Mouse (Mus musculus): ENCODE results near the gene Slc25a31. TPM values are rescaled to one million over a fixed set of nuclear protein-coding genes. Genes with fewer than 3 reads are reported as not detected.
A peak's percentile ranks its signal among the peaks of the same experiment; 100 is the strongest.

Gene Slc25a31
- 0.06 and 0.12 TPM in 2 replicates for polyA plus RNA-seq (2015; fragmentation: Nextera tagmentation; extraction: Ambion mirVana)

DNA sequence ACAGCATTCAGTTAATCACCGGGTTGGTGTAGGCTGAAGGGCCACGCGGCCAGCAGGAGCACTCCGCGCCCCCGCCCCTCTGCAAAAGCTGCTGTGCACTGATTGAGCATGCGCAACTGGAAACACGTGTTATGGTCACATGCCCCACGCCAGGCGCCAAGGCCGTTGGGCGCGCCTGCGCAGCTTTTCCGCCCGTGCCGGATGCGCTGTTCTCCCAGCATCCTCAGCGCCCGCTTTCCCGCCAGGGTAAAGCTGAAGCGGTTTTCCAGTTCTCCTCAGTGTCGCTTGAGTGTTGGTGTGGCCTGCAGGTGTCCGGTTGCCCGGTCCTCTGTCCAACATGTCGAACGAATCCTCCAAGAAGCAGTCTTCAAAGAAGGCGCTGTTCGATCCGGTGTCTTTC lies at the start of gene Slc25a31:
Slc25a31 (plus strand) TSS at position 201 of the 400 bp plus-strand sequence.
- Histone ChIP-seq H3K4me3 (replicated peaks) (no peak within 1 kb of the TSS), H3K9me3 (replicated peaks) (no peaks in the 10 kb centered on the region), H3K36me3 (no peaks in the 10 kb centered on the region), H3K27ac (no peak within 1 kb of the TSS), H3K27me3 (no peaks in the 10 kb centered on the region), H3K4me2 (no peak within 1 kb of the TSS), H3K4me1 (replicated peaks) (no peaks in the 10 kb centered on the region), H3K9ac (no peak within 1 kb of the TSS)
- DNase-seq (no peak), ATAC-seq (ENCODE audit: low read depth) (no peak)
- WGBS (ENCODE audit: insufficient replicate concordance): 86% methylated on average over 30 of the region's 30 CpGs

DNA sequence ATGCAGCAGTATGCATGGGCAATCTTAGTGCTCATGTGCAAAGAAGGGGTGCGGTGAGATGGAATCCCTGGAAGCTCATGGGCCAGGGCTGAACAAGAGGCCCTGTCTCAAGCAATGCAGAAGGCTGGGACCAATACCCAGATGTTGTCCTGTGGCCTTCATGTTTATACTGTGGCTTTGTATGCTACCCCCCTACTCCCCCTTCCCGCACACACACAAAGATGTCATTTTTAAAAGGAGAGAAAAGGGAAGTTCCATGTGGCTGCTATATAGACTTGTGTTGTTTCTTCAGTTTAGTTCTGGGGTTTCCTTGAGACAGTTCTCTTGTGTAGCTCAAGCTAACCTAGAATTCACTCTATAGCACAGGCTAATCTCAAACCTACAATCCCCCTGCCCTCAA lies 48.4 kb upstream of the Slc25a31 start:
- Histone ChIP-seq H3K27me3 (no peaks in the 10 kb centered on the region), H3K4me3 (replicated peaks) (no peak overlapping the region), H3K27ac (no peak overlapping the region), H3K4me1 (replicated peaks) (no peaks in the 10 kb centered on the region), H3K9me3 (replicated peaks) (no peaks in the 10 kb centered on the region), H3K36me3 (no peaks in the 10 kb centered on the region), H3K9ac (no peak overlapping the region), H3K4me2 (no peak overlapping the region)
- 65% methylated on average over 2 of the region's 2 CpGs for WGBS (ENCODE audit: insufficient replicate concordance)
- ATAC-seq (ENCODE audit: low read depth) (no peak), DNase-seq (no peak)

GRCm38 (mm10) chr3:40666109-40666508 lies 42.5 kb upstream of the Slc25a31 start:
- ATAC-seq (ENCODE audit: low read depth) (no peak), DNase-seq (no peak)
- 77% methylated on average over 4 of the region's 4 CpGs for WGBS (ENCODE audit: insufficient replicate concordance)

GRCm38 (mm10) chr3:40666861-40667719 lies 41.6 kb upstream of the Slc25a31 start:
- 75% methylated on average over 8 of the region's 8 CpGs for WGBS (ENCODE audit: insufficient replicate concordance)
- Histone ChIP-seq H3K9ac (no peak overlapping the region), H3K27me3 (no peaks in the 10 kb centered on the region), H3K36me3 (no peaks in the 10 kb centered on the region), H3K4me1 (replicated peaks) (peaks cover 5% of the 10 kb centered on the region), H3K9me3 (replicated peaks) (no peaks in the 10 kb centered on the region), H3K4me3 (replicated peaks) (no peak overlapping the region), H3K4me2 (no peak overlapping the region), H3K27ac (no peak overlapping the region)
- no peak for ATAC-seq (ENCODE audit: low read depth)
- no peak for DNase-seq

More at GRCm38 (mm10) chr3:40666109-40666508, 42.5 kb upstream of the Slc25a31 start:
- no peaks in the 10 kb centered on the region for H3K27me3 ChIP-seq
- no peak overlapping the region for H3K4me3 ChIP-seq (replicated peaks)
- H3K9me3 ChIP-seq (replicated peaks): no peaks in the 10 kb centered on the region
- H3K27ac ChIP-seq: no peak overlapping the region
- no peak overlapping the region for H3K4me2 ChIP-seq
- peaks cover 5% of the 10 kb centered on the region for H3K4me1 ChIP-seq (replicated peaks)
- no peak overlapping the region for H3K9ac ChIP-seq
- H3K36me3 ChIP-seq: no peaks in the 10 kb centered on the region

- H3K4me2 ChIP-seq: no peak overlapping the region
- no peaks in the 10 kb centered on the region for H3K9me3 ChIP-seq (replicated peaks)
- ATAC-seq (ENCODE audit: low read depth): peak; percentile 45; the same call in 1 of the 2 replicates
- H3K4me3 ChIP-seq (replicated peaks): no peak overlapping the region
- H3K27me3 ChIP-seq: no peaks in the 10 kb centered on the region
- H3K36me3 ChIP-seq: no peaks in the 10 kb centered on the region
- peaks cover 5% of the 10 kb centered on the region for H3K4me1 ChIP-seq (replicated peaks)
- no peak overlapping the region for H3K27ac ChIP-seq
- peak; percentile 16 for DNase-seq
- H3K9ac ChIP-seq: no peak overlapping the region
- 11% methylated on average over 6 of the region's 6 CpGs for WGBS (ENCODE audit: insufficient replicate concordance)
Observed at GRCm38 (mm10) chr3:40668889-40669288, 39.8 kb upstream of the Slc25a31 start.

DNA sequence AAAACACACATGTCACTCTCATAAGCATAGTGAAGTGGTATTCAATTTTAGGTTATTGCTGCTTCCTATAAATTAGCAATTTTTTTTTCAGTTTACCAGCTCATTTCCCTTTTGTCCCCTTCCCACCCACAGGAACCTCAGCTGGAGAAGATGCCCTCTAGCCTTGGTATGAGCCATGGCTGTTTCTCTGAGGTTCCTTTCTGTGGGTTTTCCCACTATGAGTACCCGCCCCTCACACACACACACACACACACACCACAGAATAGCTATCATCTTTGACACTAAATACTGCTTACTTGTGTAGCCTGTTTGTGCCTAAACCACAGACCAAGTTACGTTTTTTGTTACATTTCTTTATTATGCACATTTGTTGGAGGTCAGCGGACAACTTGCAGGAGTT lies 39.3 kb upstream of the Slc25a31 start:
- Histone ChIP-seq H3K4me1 (replicated peaks) (peaks cover 5% of the 10 kb centered on the region), H3K4me2 (no peak overlapping the region), H3K9me3 (replicated peaks) (no peaks in the 10 kb centered on the region), H3K36me3 (no peaks in the 10 kb centered on the region), H3K27me3 (no peaks in the 10 kb centered on the region), H3K27ac (no peak overlapping the region), H3K9ac (no peak overlapping the region), H3K4me3 (replicated peaks) (no peak overlapping the region)
- DNase-seq (no peak), ATAC-seq (ENCODE audit: low read depth) (no peak)
- 63% methylated on average over 3 of the region's 3 CpGs for WGBS (ENCODE audit: insufficient replicate concordance)

GRCm38 (mm10) chr3:40673515-40673914 lies 35.1 kb upstream of the Slc25a31 start:
- no peaks in the 10 kb centered on the region for H3K27me3 ChIP-seq
- WGBS (ENCODE audit: insufficient replicate concordance): 60% methylated on average over 1 of the region's 1 CpGs
- no peak for DNase-seq
- H3K27ac ChIP-seq: no peak overlapping the region
- H3K4me3 ChIP-seq (replicated peaks): no peak overlapping the region
- H3K4me1 ChIP-seq (replicated peaks): peaks cover 5% of the 10 kb centered on the region; the same call in 1 of the 2 replicates
- ATAC-seq (ENCODE audit: low read depth): no peak
- no peaks in the 10 kb centered on the region for H3K36me3 ChIP-seq
- H3K4me2 ChIP-seq: no peak overlapping the region
- H3K9me3 ChIP-seq (replicated peaks): no peaks in the 10 kb centered on the region
- H3K9ac ChIP-seq: no peak overlapping the region

GRCm38 (mm10) chr3:40674873-40675405 lies 33.7 kb upstream of the Slc25a31 start:
- no peak for ATAC-seq (ENCODE audit: low read depth)
- H3K4me2 ChIP-seq: no peak overlapping the region
- no peak overlapping the region for H3K27ac ChIP-seq
- H3K27me3 ChIP-seq: no peaks in the 10 kb centered on the region
- 59% methylated on average over 8 of the region's 8 CpGs for WGBS (ENCODE audit: insufficient replicate concordance)
- H3K36me3 ChIP-seq: no peaks in the 10 kb centered on the region
- no peaks in the 10 kb centered on the region for H3K4me1 ChIP-seq (replicated peaks)
- DNase-seq: no peak
- no peaks in the 10 kb centered on the region for H3K9me3 ChIP-seq (replicated peaks)
- no peak overlapping the region for H3K4me3 ChIP-seq (replicated peaks)
- no peak overlapping the region for H3K9ac ChIP-seq

DNA sequence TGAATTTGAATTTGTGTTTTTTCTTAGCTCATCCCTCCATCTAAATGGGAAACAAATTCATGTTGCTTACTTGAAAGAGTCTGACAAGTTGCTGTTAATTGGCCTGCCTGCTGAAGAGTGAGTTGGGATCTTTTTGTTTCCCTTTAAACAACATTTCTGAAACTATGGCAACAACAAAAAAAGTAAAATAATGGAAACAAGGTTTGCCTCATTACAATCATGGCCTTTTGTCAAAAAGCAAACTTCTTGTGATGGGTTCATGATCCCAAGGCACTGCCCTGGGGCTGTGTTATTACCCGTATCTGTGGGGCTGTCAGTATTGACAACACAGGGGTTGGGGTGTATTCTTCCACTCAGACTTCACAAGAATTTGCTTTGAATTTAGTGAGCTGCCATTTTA lies 29.8 kb upstream of the Slc25a31 start:
- no peak overlapping the region for H3K27ac ChIP-seq
- 69% methylated on average over 1 of the region's 1 CpGs for WGBS (ENCODE audit: insufficient replicate concordance)
- no peak overlapping the region for H3K4me2 ChIP-seq
- H3K9ac ChIP-seq: no peak overlapping the region
- H3K36me3 ChIP-seq: no peaks in the 10 kb centered on the region
- no peak overlapping the region for H3K4me3 ChIP-seq (replicated peaks)
- no peak for ATAC-seq (ENCODE audit: low read depth)
- DNase-seq: no peak
- H3K9me3 ChIP-seq (replicated peaks): no peaks in the 10 kb centered on the region
- H3K27me3 ChIP-seq: no peaks in the 10 kb centered on the region
- no peaks in the 10 kb centered on the region for H3K4me1 ChIP-seq (replicated peaks)

- Histone ChIP-seq H3K4me2 (no peak overlapping the region), H3K9ac (no peak overlapping the region), H3K9me3 (replicated peaks) (no peaks in the 10 kb centered on the region), H3K27ac (no peak overlapping the region), H3K4me1 (replicated peaks) (peaks cover 6% of the 10 kb centered on the region; the same call in 1 of the 2 replicates), H3K4me3 (replicated peaks) (no peak overlapping the region), H3K27me3 (no peaks in the 10 kb centered on the region), H3K36me3 (no peaks in the 10 kb centered on the region)
- WGBS (ENCODE audit: insufficient replicate concordance): 62% methylated on average over 11 of the region's 11 CpGs
- ATAC-seq (ENCODE audit: low read depth) (no peak), DNase-seq (no peak)
Observed at GRCm38 (mm10) chr3:40682404-40682803, 26.3 kb upstream of the Slc25a31 start.

- ATAC-seq (ENCODE audit: low read depth) (no peak), DNase-seq (no peak)
- Histone ChIP-seq H3K27ac (no peak overlapping the region), H3K9me3 (replicated peaks) (no peaks in the 10 kb centered on the region), H3K4me1 (replicated peaks) (peaks cover 6% of the 10 kb centered on the region; the same call in 1 of the 2 replicates), H3K36me3 (no peaks in the 10 kb centered on the region), H3K27me3 (no peaks in the 10 kb centered on the region), H3K4me2 (no peak overlapping the region), H3K4me3 (replicated peaks) (no peak overlapping the region), H3K9ac (no peak overlapping the region)
- WGBS (ENCODE audit: insufficient replicate concordance): 76% methylated on average over 18 of the region's 18 CpGs
Observed at GRCm38 (mm10) chr3:40683171-40683570, 25.5 kb upstream of the Slc25a31 start.

Measured in liver, embryonic 13.5 days (tissue).